Mouse (Mus musculus): ENCODE results near the gene Arhgdig. TPM values are rescaled to one million over a fixed set of nuclear protein-coding genes. Genes with fewer than 3 reads are reported as not detected.
A peak's percentile ranks its signal among the peaks of the same experiment; 100 is the strongest.

Arhgdig gene
- polyA plus RNA-seq, 1 experiment from 2014 or later = 2.0 TPM

- Histone ChIP-seq H3K27me3 (ENCODE audit: low read depth, poor library complexity, severe bottlenecking) (no peaks in the 10 kb centered on the region), H3K4me1 (peaks cover 20% of the 10 kb centered on the region), H3K27ac (peak overlapping the region; percentile 23; the same call in 1 of the 2 replicates), H3K36me3 (no peaks in the 10 kb centered on the region), H3K4me3 (no peak overlapping the region), H3K9me3 (replicated peaks) (no peaks in the 10 kb centered on the region)
- 72% methylated on average over 13 of the region's 13 CpGs for WGBS
- no peak for DNase-seq (ENCODE audit: low spot score)
Measured at GRCm38 (mm10) chr17:26235077-26235815, 27.7 kb upstream of the Arhgdig start.

- H3K9me3 ChIP-seq (replicated peaks) = no peaks in the 10 kb centered on the region
- peaks cover 20% of the 10 kb centered on the region for H3K4me1 ChIP-seq
- H3K4me3 ChIP-seq = no peak overlapping the region
- DNase-seq (ENCODE audit: low spot score) = no peak
- H3K27me3 ChIP-seq (ENCODE audit: low read depth, poor library complexity, severe bottlenecking) = no peaks in the 10 kb centered on the region
- WGBS = 96% methylated on average over 8 of the region's 8 CpGs
- no peaks in the 10 kb centered on the region for H3K36me3 ChIP-seq
- H3K27ac ChIP-seq = no peak overlapping the region
Measured at GRCm38 (mm10) chr17:26234386-26234785, 26.8 kb upstream of the Arhgdig start.

- no peaks in the 10 kb centered on the region for H3K9me3 ChIP-seq (replicated peaks)
- WGBS = 70% methylated on average over 8 of the region's 8 CpGs
- H3K36me3 ChIP-seq = no peaks in the 10 kb centered on the region
- no peak for DNase-seq (ENCODE audit: low spot score)
- no peak overlapping the region for H3K27ac ChIP-seq
- H3K4me1 ChIP-seq = peaks cover 20% of the 10 kb centered on the region
- no peak overlapping the region for H3K4me3 ChIP-seq
- no peaks in the 10 kb centered on the region for H3K27me3 ChIP-seq (ENCODE audit: low read depth, poor library complexity, severe bottlenecking)
Measured at GRCm38 (mm10) chr17:26232863-26233262, 25.3 kb upstream of the Arhgdig start.

GRCm38 (mm10) chr17:26231156-26231555 lies 23.6 kb upstream of the Arhgdig start:
- Histone ChIP-seq H3K36me3 (no peaks in the 10 kb centered on the region), H3K27ac (no peak overlapping the region), H3K9me3 (replicated peaks) (no peaks in the 10 kb centered on the region), H3K4me3 (no peak overlapping the region), H3K27me3 (ENCODE audit: low read depth, poor library complexity, severe bottlenecking) (no peaks in the 10 kb centered on the region), H3K4me1 (peaks cover 15% of the 10 kb centered on the region)
- 93% methylated on average over 5 of the region's 5 CpGs for WGBS
- DNase-seq (ENCODE audit: low spot score) = no peak

- 95% methylated on average over 5 of the region's 5 CpGs for WGBS
- Histone ChIP-seq H3K27ac (no peak overlapping the region), H3K4me1 (peaks cover 2% of the 10 kb centered on the region; the same call in 1 of the 2 replicates), H3K9me3 (replicated peaks) (no peaks in the 10 kb centered on the region), H3K27me3 (ENCODE audit: low read depth, poor library complexity, severe bottlenecking) (no peaks in the 10 kb centered on the region), H3K4me3 (no peak overlapping the region), H3K36me3 (no peaks in the 10 kb centered on the region)
- DNase-seq (ENCODE audit: low spot score) = no peak
Measured at GRCm38 (mm10) chr17:26229776-26230175, 22.2 kb upstream of the Arhgdig start.

- Histone ChIP-seq H3K27me3 (ENCODE audit: low read depth, poor library complexity, severe bottlenecking) (no peaks in the 10 kb centered on the region), H3K27ac (no peak overlapping the region), H3K4me1 (no peaks in the 10 kb centered on the region), H3K4me3 (no peak overlapping the region), H3K9me3 (replicated peaks) (no peaks in the 10 kb centered on the region), H3K36me3 (no peaks in the 10 kb centered on the region)
- DNase-seq (ENCODE audit: low spot score) = no peak
- WGBS = 85% methylated on average over 12 of the region's 12 CpGs
Measured at GRCm38 (mm10) chr17:26225150-26225549, 17.6 kb upstream of the Arhgdig start.

- WGBS = 84% methylated on average over 2 of the region's 2 CpGs
- Histone ChIP-seq H3K36me3 (0 out of 2 replicates have a peak, but pooled peaks cover under 1% of the 10 kb centered on the region), H3K4me3 (no peak overlapping the region), H3K9me3 (replicated peaks) (no peaks in the 10 kb centered on the region), H3K27me3 (ENCODE audit: low read depth, poor library complexity, severe bottlenecking) (no peaks in the 10 kb centered on the region), H3K4me1 (no peaks in the 10 kb centered on the region), H3K27ac (no peak overlapping the region)
- DNase-seq (ENCODE audit: low spot score) = no peak
Measured at GRCm38 (mm10) chr17:26221508-26221907, 13.9 kb upstream of the Arhgdig start.

GRCm38 (mm10) chr17:26212681-26213080 lies 5.1 kb upstream of the Arhgdig start:
- Histone ChIP-seq H3K4me1 (no peaks in the 10 kb centered on the region), H3K4me3 (no peak overlapping the region), H3K27me3 (ENCODE audit: low read depth, poor library complexity, severe bottlenecking) (peaks cover 5% of the 10 kb centered on the region; the same call in 1 of the 2 replicates), H3K27ac (no peak overlapping the region), H3K9me3 (replicated peaks) (no peaks in the 10 kb centered on the region), H3K36me3 (peaks cover 6% of the 10 kb centered on the region; the same call in 1 of the 2 replicates)
- 86% methylated on average over 11 of the region's 11 CpGs for WGBS
- no peak for DNase-seq (ENCODE audit: low spot score)

- no peaks in the 10 kb centered on the region for H3K4me1 ChIP-seq
- peaks cover 9% of the 10 kb centered on the region; the same call in 1 of the 2 replicates for H3K27me3 ChIP-seq (ENCODE audit: low read depth, poor library complexity, severe bottlenecking)
- H3K9me3 ChIP-seq (replicated peaks) = no peaks in the 10 kb centered on the region
- H3K4me3 ChIP-seq = no peak overlapping the region
- H3K36me3 ChIP-seq = peaks cover 6% of the 10 kb centered on the region; the same call in 1 of the 2 replicates
- H3K27ac ChIP-seq = no peak overlapping the region
- no peak for DNase-seq (ENCODE audit: low spot score)
- 90% methylated on average over 7 of the region's 7 CpGs for WGBS
Measured at GRCm38 (mm10) chr17:26212241-26212640, 4.7 kb upstream of the Arhgdig start.

- no peak overlapping the region for H3K4me3 ChIP-seq
- peaks cover 30% of the 10 kb centered on the region for H3K4me1 ChIP-seq
- 66% methylated on average over 1 of the region's 1 CpGs for WGBS
- no peak overlapping the region for H3K27ac ChIP-seq
- no peaks in the 10 kb centered on the region for H3K9me3 ChIP-seq (replicated peaks)
- H3K36me3 ChIP-seq = no peaks in the 10 kb centered on the region
- peaks cover 62% of the 10 kb centered on the region for H3K27me3 ChIP-seq (ENCODE audit: low read depth, poor library complexity, severe bottlenecking)
- no peak for DNase-seq (ENCODE audit: low spot score)
Measured at GRCm38 (mm10) chr17:26206392-26206791, 1.2 kb downstream of the Arhgdig start.

- H3K4me3 ChIP-seq = 0 out of 2 replicates have a peak overlapping the region, but pooled peaks have one; percentile 4
- H3K4me1 ChIP-seq = peaks cover 41% of the 10 kb centered on the region
- no peaks in the 10 kb centered on the region for H3K36me3 ChIP-seq
- no peak for DNase-seq (ENCODE audit: low spot score)
- H3K9me3 ChIP-seq (replicated peaks) = no peaks in the 10 kb centered on the region
- H3K27ac ChIP-seq = no peak overlapping the region
- H3K27me3 ChIP-seq (ENCODE audit: low read depth, poor library complexity, severe bottlenecking) = peaks cover 78% of the 10 kb centered on the region
- WGBS = 42% methylated on average over 11 of the region's 11 CpGs
Measured at GRCm38 (mm10) chr17:26204766-26205165, 2.8 kb downstream of the Arhgdig start.

- WGBS = 1% methylated on average over 30 of the region's 30 CpGs
Measured at GRCm38 (mm10) chr17:26203321-26203811, 4.2 kb downstream of the Arhgdig start.

GRCm38 (mm10) chr17:26202737-26203136 lies 4.8 kb downstream of the Arhgdig start, which contains the start of gene Rgs11:
Gene Rgs11, plus strand, starts transcription at chr17:26202951.
- peaks cover 41% of the 10 kb centered on the region for H3K4me1 ChIP-seq
- WGBS = 1% methylated on average over 22 of the region's 22 CpGs
- peak within 1 kb of the TSS; percentile 64 for H3K4me3 ChIP-seq
- peaks cover 90% of the 10 kb centered on the region for H3K27me3 ChIP-seq (ENCODE audit: low read depth, poor library complexity, severe bottlenecking)
- H3K27ac ChIP-seq = no peak within 1 kb of the TSS
- H3K36me3 ChIP-seq = peaks cover 11% of the 10 kb centered on the region
- no peaks in the 10 kb centered on the region for H3K9me3 ChIP-seq (replicated peaks)
- DNase-seq (ENCODE audit: low spot score) = peak; percentile 43

More at GRCm38 (mm10) chr17:26203321-26203811, 4.2 kb downstream of the Arhgdig start:
- peaks cover 41% of the 10 kb centered on the region for H3K4me1 ChIP-seq
- peak; percentile 51 for DNase-seq (ENCODE audit: low spot score)
- peak overlapping the region; percentile 55 for H3K4me3 ChIP-seq
- H3K9me3 ChIP-seq (replicated peaks) = no peaks in the 10 kb centered on the region
- H3K27me3 ChIP-seq (ENCODE audit: low read depth, poor library complexity, severe bottlenecking) = peaks cover 90% of the 10 kb centered on the region
- no peak overlapping the region for H3K27ac ChIP-seq
- H3K36me3 ChIP-seq = peaks cover 6% of the 10 kb centered on the region; the same call in 1 of the 2 replicates
